Mouse (Mus musculus) testis, postnatal 14 days (tissue): Measurements from ENCODE around the gene Ift27.
A peak's percentile ranks its signal among the peaks of the same experiment; 100 is the strongest.

Source experiments
- DNase-seq: peaks from one replicate; pipeline ENCODE4 v3.0.0; 2021; ENCODE audit warnings: low spot score

The Ift27 gene

DNA sequence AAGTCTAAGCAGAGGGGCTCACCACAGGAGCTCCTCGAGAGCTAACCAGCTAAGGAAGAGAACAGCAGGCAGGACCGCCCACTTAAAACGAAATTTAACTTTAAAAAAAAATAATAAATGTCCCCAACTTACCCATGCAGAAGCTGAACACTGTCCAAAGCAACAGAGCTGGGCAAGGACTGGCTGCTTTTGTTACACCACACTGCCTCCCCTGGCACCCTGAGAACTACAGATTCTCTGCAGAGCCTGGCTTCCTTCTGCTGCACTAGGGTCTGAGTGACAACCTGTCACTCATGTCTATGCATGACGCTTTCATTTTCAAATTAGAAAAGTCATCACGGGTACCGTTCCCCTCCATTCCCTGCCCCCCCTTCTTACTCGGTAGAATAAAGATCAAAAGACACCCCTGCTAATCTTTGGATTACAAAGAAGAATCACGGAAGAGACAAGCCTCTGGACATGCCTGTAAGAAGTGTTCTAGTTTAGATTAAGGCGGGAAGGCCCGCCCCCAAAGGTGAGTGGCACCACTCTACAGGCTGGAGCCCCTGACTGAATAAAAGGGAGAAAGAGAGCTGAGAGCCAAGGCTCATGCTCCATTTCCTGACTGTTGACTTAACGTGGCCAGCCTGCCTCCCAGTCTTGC, 1.5 kb downstream of the Ift27 start:
- no peak for DNase-seq

DNA sequence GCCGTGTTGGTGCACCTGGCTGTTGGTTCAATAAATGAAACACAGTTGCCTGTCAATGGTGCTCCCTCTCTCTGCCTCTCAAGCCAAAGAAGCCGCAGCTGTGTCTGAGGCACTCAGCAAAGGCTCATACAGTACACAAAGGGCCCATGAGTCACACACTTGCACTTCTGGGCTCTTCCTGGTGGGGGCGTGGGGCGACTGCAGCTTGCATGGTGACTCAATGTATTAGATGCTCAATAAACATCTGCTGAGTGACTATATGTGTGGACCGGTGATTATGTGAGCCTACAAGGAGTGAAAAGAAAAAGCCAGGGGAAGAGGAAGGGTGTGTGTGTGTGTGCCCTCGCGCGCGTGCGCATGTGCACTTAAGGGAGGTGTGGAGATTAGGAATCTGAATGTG, 2.3 kb downstream of the Ift27 start:
- DNase-seq, result peak; percentile 75

DNA sequence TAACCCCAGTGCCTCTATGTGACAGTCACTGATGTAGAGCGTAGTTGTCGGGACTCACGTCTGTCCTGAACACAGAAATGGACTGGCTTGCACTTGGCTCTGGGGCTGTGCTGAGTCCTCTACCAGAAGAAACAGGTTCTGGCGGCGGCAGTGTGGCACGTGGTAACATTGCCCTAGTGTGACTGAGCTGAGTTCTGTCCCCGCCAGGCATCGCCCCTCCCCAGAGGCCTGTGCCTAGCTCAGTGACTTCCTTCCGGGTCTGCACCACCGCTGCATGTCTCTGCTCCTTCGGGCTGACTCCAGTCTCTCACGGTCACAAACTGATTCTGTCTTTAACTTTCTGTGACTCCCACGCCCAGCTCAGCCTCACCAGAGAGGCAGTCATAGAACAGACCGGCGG, 3.2 kb downstream of the Ift27 start:
- DNase-seq, result no peak

DNA sequence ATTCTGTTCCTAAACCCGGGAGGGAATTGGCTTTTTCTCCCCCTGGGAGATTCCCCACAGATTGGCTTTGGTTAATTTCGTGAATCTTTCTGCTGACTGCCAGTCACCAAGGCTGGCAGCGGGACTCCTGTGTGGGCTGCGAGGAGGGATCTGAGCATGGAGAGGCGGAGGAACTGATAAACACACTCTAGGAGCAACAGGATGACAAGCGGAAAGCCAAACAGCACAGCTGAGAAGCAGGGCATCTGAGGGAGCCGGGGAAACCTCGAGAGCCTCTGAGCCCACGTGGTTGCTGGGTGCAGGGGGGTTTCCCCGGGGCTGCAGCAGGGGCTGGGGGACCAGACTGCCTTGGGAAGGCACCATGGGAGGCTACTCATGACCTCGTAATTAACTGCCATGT, 4.3 kb downstream of the Ift27 start:
- no peak for DNase-seq

DNA sequence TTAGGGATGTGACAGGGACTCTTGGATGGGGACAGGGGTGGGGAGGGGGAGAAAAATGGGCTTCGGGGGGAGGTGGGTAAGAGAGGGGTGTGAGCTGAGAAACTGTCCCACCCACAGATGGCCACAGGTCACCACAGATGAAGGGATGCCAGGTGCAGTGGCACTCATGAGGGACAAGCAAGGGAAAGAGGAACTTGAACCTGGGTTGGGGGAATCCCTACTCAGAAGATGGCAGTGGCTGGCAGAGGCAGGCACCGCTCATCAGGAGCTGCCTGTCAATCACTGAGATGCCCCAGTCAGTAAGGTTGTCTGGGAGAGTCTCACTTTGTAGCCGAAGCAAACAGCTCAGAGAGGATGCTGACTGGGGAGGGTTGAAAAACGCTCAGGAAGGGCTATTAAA, 8.6 kb downstream of the Ift27 start:
- DNase-seq, result no peak

DNA sequence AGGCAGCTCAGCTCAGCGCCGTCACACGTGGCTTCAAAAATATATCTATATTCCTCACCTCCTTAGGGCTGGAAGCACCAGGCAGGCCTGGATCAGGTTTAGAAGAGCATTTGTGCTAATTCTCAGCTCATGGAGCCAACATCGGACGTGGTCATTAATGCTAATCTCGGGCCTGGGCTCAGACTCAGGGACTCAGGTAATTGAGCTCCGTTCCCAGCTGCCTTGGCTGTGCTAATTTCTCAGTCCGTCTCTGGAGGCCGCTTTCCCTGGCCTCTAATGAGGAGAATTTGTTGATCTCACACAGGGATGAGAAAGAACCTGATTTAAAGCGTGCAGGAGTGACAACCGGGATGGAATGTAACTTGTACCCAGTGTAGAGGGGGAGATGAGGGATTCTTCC, 9.4 kb downstream of the Ift27 start:
- DNase-seq, result no peak

DNA sequence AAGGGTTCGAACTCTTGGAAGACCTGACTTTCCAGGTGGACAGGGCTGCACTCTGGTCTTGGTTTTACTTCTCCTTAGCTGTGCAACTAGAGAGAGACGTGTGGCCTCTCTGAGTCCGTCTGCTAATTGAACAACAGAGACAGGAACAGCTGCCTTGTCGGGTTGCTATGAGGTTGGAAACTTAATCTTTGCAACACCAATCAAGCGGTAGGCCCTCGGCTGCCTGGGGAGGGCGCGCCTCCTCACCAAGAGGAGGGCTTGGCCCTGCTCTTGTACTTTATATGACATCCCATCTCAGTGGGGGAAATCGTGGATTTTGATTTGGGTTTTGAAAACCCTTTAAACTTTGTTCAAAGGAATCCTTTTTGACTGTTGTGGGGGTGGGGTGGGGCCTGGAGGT, 12.0 kb downstream of the Ift27 start:
- DNase-seq, result no peak

DNA sequence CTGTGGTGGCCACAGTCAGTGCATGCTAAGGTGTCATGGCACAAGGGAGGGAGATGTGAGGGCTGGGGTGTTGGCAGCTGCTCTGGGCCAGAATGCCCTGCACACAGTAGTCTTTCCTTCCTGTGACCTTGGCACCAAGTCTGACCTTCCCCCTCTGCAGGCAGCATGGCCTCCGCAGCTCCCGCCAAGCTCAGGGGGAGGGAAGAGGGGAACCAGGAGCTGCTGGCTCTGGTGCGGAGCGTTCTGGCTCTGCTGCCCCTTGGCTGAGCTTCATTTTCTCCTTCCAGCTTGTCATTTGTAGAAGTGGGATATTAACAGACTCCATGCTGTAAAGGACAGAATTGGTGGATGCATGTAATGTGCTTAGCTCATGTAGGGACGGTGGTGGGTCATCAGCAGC, 15.6 kb downstream of the Ift27 start:
- DNase-seq, result no peak

DNA sequence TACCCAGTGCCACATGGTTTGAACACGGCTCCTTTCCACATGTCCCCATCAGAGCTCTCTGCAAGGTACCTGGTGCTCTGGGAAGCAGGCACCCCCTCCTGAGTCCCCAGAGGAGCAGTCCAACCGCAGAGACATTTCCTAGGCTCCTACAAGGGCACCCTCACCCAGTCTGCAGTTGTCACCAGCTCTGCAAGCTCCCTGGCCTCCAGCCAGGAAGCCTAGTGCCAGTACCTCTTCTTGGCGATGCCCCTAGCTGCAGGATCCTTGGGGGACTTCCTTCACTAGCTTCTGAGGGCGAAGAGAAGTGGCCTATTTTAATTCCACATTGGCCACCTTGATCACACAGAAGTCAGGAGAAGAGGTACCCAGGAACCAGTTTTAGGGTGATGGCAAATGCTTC, 16.1 kb downstream of the Ift27 start:
- DNase-seq, result no peak

DNA sequence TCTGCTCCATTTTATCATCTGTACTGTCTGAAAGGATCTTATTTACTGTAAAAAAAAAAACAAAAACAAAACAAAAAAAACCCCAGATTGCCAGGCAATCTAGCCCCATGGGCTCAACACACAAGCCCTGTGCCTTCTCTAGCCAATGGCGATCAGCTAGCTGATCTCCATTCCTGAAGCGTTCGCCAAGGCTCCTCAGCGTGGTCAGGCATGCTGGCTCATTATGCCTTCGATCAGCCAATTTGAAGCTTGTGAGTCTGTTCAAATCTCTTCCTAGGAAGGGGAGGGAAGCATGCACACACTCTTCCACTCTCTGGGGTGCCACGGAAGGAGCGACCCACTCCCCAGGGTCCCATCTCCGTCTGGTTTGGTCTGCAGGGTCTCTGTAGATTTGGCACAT, 16.6 kb downstream of the Ift27 start:
- no peak for DNase-seq

DNA sequence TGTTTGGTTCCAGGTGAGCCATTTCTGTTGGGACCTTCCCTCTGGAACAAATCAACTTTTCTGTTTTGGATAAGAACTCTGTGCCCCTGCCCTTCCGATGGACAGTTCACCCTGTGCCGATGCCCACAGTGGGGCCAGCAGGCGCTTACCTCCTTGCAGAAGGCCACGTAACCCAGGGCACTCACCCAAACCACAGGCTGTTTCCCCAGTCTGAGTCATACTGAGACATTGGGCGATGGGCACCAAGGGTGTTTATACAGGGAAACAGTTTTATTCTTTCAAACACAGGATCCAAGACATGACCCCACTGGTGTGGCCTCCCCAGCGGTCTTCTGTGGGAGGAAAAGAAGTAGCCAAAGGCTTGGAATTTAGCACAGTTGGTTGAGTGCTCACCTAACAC, 18.5 kb downstream of the Ift27 start:
- DNase-seq, result no peak

DNA sequence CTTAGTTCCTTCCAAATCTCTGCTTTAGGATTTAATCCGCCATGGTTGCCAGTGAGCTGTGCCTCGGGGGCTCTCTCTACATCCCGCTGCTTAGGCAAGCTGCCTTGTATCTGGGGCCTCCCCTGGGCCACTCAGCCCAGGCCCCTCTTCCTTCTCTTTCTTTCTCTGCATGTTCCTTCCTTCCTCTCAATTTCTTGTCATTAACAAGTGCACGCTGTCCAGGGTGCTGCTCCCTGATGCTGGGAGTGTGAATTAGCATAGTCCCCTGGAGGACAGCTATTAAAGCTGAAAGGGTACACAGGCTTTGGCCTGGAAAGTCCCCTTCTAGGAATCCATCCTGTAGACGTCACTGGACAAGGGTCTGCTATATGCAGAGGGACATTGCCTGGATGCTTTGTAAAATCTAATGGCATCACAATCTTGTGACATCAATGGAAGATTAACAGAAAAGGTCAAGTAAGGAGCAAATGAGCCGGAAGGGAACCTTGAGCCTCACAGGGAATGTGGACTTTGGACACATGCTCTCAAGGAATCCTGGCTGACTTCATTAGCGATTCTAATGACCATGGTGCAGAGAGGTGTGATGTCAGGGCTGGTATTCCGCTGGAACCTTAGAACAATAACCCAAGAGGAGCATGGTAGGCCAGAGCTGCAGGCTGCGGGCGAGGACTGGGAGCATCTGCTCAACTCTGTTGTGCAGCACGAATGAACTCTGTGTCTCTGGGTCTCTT, 20.7 kb downstream of the Ift27 start:
- no peak for DNase-seq

DNA sequence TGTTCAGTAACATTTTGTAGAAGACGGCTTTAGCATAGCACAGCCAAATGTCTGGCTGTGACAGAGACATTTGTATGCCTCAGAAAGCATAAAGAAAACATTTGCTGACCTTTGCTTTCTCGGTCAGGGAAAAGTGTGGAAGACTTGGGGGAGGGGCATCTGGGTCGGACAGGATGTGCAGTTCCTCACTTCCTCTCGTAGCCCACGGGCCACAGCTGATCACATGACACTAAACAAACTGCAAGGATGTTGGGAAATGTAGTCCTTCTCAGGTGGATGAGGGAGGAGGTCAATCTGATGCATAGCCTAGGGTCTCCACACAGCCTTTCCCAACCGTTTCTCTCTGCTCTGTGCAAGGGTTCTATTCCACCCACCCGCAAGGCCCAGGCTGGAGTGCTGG, 25.3 kb downstream of the Ift27 start:
- DNase-seq, result no peak

DNA sequence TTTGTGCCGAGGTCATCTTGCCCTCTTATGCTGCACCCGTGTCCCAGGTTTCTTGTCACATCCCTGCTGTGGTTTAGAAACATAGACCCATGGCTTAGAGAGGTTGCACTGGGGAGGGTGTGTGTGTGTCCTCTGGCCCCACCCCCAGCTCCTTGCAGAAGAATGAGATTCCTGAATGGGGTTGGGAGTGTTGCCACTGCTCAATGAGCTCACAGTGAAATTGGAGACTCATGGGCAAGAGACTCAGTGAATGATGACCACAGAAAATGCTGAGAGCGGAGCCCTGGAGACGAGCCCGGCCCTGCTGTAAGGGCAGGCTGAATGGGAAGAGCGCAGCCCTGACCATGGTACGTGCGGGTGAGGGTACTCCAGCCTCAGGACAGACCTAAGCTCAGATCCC, 33.7 kb downstream of the Ift27 start:
- no peak for DNase-seq

DNA sequence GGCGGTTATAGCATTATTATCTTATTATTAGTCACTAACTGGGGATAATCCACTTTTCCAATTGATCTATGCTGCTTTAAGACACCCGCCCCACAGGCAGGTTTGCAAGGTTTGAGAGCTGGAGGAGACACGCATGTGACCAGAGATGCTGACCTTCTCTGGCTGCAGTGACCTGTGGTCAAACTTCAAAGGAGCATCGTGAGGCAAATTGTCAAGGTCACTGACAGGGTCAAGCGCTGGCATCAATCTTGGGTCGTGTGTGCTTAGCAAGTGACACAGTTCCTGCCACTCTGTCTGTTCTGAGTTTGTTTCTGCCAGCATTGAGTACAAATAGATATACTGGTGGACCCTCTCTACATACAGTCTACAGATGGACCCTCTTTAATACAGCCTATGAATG, 39.3 kb downstream of the Ift27 start:
- no peak for DNase-seq

DNA sequence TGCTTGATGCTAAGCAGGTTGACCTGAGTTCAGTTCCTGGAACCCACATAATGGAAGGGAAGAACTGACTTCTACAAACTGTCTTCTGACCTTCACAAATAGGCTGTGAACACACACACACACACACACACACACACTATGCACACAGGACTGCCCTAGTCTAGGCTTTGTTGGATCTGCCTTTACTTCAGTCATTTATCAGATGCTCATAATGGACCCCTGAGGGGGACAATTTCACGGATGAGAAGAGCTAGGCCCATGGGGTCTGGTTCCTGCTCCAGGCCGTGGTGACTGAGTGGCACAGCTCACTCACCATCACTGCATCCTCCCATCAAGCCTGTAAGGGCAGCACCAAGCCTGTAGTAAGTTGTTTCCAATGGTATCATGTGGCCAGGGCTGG, 40.5 kb downstream of the Ift27 start:
- no peak for DNase-seq

DNA sequence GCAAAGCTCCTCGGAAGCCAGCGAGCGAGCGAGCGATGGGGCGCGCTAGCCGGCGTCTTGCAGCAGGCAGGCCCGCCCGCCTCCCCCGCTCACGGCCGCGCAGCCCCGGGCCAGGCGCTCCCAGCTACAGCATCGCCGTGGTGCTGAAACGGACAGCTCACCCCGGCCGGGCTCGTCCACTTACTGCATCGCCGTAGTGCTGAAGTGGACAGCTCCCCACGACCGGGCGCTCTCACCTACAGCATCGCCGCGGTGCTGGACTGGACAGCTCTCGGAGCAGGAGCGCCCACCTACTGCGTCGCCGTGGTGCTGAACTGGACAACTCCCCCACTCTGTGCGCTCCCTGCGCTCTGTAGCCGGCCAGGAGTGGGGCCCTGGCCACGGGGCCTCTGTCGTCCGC, 54.2 kb downstream of the Ift27 start, which contains the start of gene Cacng2:
Gene Cacng2 (minus strand): TSS at position 325 of the 400 bp plus-strand sequence.
- peak; percentile 94 for DNase-seq

DNA sequence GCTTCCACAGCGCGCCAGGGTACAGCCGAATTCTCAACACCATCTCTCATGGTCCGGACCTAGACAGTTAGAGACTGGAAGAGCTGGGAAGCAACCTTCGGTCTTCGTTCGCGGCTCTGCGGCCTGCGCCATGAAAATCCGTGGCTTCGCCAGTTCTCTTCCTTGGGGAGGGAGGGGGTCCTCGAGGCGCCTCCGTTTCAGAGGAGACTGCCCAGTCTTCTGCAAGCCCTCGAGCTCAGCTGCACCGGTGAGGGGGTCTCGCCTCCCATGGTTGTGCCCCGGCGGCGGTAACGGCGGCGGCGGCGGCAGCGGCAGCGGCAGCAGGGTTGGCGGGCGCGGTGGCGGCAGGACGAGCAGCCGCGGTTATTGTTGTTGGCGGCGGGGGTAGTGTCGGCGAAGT, 54.7 kb downstream of the Ift27 start:
- no peak for DNase-seq

DNA sequence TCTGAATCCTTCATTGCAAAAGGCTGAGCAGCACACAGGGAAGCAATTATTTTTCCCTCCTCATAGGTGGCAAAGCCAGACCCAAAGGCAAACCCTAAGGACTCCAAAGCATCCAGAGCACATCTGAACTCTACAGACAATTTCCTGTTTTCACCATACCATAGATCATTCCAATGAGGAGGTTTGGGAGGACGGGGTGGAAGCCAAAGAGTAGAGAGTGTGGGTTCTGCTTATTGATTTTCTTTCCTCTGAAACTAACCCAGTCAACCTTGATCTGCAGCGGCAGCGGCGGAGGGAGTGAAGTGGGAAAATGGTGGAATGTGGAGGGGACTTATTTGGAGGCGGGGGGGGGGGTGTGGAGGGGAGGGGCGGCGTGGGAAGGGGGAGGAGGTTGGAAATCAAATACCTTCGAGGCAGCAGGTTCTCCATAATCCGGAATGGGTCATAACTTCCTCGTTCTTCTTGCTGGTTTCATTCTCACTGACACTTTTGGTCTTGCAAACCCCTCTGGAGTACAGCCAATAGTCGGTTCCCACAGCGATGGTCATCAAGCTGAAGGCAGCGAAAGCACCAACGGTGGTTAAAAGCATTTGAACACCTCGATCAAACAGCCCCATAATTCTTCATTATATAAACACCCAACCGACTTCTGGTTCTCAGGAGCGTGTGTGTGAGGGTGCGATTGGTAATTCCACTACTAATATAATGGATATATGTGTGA, 55.5 kb downstream of the Ift27 start:
- DNase-seq, result no peak

DNA sequence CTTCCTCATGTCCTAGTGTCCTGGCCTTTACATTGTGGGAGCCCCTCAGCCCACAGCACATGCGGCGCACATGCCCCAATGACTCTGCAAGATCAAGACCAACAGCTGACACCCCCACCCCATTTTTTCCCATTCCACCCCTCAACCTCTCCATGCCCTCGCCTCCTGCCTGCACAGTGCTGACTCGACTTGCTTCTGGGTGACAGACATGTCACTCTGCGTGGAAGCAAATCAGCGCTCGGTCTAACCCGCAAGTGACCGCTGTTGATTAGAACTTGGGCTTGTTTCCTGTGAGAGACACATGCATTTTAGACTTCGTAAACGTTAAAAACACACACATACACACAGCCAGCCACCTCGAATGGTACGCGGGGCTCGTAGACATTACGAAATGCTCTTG, 56.2 kb downstream of the Ift27 start:
- no peak for DNase-seq

DNA sequence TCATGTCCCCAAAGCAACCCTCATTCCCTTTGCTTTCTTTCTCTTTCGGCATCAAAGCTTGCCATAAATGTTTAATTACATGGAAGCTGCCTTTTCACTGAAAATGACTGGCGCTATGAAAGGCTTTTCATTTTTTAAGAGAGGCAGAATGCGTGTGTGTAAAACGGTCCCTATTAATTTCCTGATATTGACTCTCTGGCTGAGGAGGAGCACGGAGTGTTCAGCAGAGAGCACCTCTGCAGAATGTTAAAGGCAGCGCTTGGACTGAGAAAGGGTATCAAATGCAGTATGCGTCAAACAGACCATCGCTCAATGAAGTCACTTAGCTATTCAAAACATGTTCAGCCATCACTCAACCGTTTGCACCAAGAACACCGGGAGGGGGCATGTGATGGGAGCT, 57.0 kb downstream of the Ift27 start:
- DNase-seq, result no peak

DNA sequence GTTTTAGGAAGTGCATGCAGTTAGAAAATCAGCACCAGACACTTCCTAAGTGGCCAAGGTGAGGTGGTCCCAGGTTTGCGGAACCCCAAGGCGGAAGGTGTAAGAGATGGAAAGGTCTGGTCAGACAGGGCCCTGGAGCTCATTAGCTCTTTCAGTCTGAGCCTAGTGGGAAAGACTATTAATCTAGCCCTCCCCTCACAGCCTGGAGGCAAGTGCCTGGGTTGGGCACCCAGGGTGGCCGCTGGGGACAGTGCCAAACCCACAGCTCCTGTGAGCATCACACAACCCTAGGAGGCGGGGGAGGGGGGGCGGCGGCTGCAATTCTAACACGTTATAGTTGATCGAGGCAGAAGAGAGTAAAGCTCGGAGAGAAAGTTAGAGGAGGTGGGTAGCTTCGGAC, 57.7 kb downstream of the Ift27 start:
- DNase-seq, result no peak
